Mouse (Mus musculus) kidney, postnatal 4 days (tissue): Measurements from ENCODE around the gene Clcn6.
"Not testable (repeated sequence)": the region's sequence is repeated elsewhere in the genome, so short reads cannot be mapped to it uniquely, and the experiment has no call there.

Experiments used
- DNase-seq, 2 experiments: peaks; one replicate each; pipeline ENCODE4 v3.0.0; 2021; ENCODE audit warnings: mixed read lengths in 2 of 2

The Clcn6 gene

DNA sequence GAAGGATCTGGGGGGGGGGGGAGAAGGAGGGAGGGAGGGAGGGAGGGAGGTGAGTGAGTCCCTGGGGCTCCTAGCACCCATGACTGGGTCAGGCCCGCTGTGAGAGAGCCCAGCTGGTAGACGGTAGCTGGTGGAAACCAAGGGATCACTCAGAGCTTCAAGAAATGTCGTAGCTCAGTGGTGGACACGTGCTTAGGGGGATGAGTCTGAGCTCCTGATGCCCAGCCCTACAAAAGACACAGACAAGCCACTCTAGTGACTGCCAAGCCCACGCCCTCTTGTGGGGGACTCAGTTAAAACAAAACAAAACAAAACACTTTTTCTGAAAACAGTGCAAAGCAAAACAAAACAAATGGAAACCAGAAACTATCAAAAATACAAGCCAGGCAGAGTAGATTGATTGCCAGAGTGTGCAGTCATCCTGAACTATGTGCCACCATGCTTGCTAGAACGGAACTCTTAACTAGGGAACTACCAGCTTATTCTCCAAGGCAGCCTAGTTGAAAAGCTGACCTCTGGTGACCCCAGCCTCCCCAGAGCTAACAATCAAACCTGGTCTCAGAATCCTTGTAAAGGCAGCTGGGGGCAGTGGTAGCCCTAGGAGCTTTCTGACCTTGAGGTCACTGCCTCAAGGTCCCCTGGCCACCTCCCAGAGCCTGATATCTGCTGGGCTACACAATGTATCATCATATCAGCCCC is 27.2 kb upstream of the Clcn6 start:
- peak; percentile 47 to 53 for DNase-seq

- no peak for DNase-seq
Measured at GRCm38 (mm10) chr4:148061086-148061480, 22.5 kb upstream of the Clcn6 start.

DNA sequence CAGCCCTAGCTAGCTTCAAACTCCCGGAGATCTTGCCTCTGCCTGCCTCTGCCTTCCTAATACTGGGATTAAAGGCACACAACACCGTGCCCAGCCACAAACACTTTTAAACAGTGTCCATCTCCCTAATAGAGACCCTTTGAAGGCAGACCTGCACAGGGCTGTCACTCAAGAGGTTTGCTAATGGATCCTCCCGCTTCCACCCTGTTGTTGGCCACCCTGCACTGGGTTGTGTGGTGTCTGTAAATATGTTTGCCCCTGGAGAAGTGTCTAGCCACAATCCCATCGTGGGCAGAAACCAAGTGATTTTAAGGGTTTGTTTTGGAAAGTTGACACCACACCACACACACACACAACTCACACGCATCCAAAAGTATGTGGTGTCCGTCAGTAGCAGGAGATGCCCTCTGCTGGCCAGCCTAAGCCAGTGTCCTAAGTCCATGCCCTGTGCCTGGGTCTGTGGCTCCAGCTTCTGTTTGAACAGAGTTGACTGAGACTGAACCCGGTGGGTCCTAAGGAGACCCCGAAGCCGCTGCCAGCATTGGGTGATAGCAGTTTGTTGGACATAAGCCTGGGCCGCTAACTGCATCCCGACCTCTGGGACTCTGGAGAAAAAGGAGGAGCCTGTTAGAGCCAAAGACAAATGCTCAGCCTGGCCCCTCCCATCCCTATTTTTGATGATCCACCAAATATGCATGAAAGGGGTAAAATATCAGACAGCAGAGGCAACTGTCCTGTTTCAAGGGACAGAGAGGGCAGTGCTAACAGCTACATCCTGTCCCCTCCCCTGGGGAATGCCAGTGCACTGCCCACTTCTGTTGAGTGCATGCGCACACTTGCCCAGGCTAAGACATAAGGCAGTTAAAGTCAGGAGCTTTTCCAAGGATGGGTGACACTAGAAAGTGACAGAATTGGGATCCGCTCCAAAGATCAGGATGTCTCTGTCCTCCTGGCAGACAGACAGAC is 21.8 kb upstream of the Clcn6 start:
- peak; percentile 71 to 77 for DNase-seq

- no peak for DNase-seq
Measured at GRCm38 (mm10) chr4:148058993-148059392, 20.4 kb upstream of the Clcn6 start.

- no peak for DNase-seq
Measured at GRCm38 (mm10) chr4:148058218-148058819, 19.7 kb upstream of the Clcn6 start.

DNA sequence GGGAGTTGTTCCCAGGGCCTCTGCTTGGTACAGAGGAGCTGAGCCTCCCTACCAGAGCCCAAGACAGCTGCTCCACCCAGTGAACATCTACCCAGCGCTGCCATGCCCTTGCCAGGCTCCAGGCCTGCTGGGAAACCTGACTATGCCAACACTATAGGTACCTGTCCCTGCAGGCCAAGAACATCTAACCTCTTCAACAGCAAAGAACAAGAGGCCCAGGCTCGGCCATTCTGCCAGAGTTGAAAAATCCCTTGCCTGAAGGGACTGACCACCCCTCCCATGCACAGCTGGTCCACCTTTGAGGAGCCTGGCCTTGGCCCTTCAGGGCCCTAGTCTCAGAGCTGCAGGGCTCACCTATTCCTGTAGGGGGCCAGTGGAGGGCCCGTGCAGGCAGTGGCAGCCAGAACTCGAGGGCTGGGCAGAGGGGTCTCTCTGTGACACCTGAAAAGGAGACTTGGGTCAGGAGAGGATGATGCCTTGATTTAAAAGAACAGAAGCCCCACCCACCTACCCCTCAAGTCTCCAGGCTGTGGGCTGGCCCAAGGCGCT is 19.1 kb upstream of the Clcn6 start:
- DNase-seq: peak in 1 of 2 experiments; percentile 31

- DNase-seq: peak in 1 of 2 experiments; percentile 35
Measured at GRCm38 (mm10) chr4:148056801-148057200, 18.2 kb upstream of the Clcn6 start.

- no peak for DNase-seq
Measured at GRCm38 (mm10) chr4:148056246-148056645, 17.6 kb upstream of the Clcn6 start.

- no peak for DNase-seq
Measured at GRCm38 (mm10) chr4:148054961-148055695, 16.5 kb upstream of the Clcn6 start.

GRCm38 (mm10) chr4:148053417-148053920 is 14.8 kb upstream of the Clcn6 start:
- no peak for DNase-seq

GRCm38 (mm10) chr4:148052976-148053375 is 14.4 kb upstream of the Clcn6 start:
- no peak for DNase-seq

- DNase-seq: no peak
Measured at GRCm38 (mm10) chr4:148051886-148052285, 13.3 kb upstream of the Clcn6 start.

- DNase-seq: no peak
Measured at GRCm38 (mm10) chr4:148051046-148051776, 12.6 kb upstream of the Clcn6 start.

- not testable (repeated sequence) for DNase-seq
Measured at GRCm38 (mm10) chr4:148050396-148050914, 11.8 kb upstream of the Clcn6 start.

GRCm38 (mm10) chr4:148046450-148047031 is 7.9 kb upstream of the Clcn6 start:
- DNase-seq: peak; percentile 31 to 54

DNA sequence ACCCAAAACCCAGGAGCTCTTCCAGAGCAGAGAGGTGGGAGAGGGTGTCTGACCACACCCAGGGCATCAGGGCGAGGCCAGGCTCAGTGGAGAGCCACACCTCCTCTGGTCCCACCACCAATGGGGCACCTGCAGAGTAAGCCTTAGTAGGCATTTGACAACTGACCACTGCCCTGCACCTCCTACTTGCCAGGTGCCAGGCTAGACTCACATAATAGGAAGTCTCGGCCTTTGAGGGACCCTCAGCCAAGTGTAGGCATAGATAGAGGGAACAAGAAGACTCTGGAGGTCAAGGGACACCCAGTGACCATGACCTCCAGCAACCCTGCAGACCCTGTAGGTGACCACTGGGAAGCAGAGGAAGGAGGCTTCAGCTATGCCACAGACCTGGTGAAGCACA is 5.5 kb upstream of the Clcn6 start:
- DNase-seq: no peak

DNA sequence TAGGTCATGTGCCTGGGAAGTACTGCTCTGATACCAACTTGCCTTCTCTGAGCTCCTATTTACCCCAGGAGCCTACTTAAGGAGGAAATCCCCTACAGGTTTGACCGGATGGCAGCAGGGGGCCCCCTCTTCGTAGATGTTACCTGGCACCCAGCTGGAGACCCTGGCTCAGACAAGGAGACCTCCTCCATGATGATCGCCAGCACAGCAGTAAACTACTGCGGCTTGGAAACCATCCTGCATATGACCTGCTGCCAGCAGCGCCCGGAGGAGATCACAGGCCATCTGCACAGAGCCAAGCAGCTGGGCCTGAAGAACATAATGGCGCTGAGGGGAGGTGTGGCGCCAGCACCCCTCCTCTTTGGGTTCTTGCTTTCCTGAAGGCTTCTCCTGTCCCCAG is 4.7 kb upstream of the Clcn6 start:
- not testable (repeated sequence) for DNase-seq

GRCm38 (mm10) chr4:148041611-148042191 is 3.1 kb upstream of the Clcn6 start:
- peak; percentile 54 to 66 for DNase-seq

DNA sequence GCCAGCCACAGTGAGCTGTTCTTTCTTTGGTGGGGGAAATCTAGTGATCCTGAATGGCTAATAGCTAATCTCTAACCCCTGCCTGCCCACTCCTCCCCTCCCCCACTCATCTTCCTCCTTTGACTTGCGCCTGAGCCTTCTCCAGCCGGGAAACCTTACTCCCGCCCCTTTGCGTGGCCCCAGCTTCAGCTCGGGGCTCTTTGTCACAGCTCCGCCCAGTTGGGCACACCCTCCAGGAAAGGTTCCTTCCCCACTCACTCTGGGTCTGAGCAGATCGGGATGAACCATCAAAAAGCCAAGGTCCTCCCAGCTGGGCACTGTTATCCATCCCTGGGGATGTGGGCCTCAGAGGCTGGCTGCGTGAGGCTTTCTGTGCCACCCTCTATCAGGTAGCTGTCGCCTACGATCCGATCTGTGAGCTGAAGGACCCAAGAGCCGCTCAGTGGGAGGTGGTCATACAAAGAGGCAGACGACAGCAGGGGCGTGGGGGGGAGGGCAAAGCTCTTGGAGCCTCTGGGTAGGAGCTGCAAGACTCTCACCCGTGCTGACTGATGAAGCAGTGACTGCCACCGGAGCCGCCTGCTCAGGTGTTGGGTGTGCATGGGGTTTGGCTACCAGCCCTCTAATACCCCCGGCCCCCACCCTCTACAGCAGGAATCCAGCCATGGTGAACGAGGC is 2.5 kb upstream of the Clcn6 start:
- peak; percentile 83 to 90 for DNase-seq
